Mouse (Mus musculus): ENCODE measurements around the gene Tomm40.

GRCm38 (mm10) chr7:19691873-19692865, 23.1 kb downstream of the Tomm40 start, which contains the start of gene Apoc1:
- TF ChIP-seq CTCF (IDR thresholded peaks at IDR 0.05; ENCODE audit: borderline replicate concordance, insufficient read depth, low read depth, low read length) (no peak), POLR2A (IDR thresholded peaks at IDR 0.05; ENCODE audit: borderline replicate concordance, insufficient read depth, low read length) (no peak)

Measured in cerebellum, adult 2 months (tissue).